Mouse (Mus musculus) heart, postnatal 0 days (tissue): ENCODE results near the gene Jph3.

Source experiments
- CTCF ChIP-seq: IDR thresholded peaks from 2 replicates; pipeline ENCODE4 v1.5.1; 2016; ENCODE audit warnings: antibody characterized with exemption, control low read depth, low read depth
- EP300 ChIP-seq: IDR thresholded peaks from 2 replicates; pipeline ENCODE4 v1.6.1; 2016; ENCODE audit warnings: antibody characterized with exemption, low read depth

DNA sequence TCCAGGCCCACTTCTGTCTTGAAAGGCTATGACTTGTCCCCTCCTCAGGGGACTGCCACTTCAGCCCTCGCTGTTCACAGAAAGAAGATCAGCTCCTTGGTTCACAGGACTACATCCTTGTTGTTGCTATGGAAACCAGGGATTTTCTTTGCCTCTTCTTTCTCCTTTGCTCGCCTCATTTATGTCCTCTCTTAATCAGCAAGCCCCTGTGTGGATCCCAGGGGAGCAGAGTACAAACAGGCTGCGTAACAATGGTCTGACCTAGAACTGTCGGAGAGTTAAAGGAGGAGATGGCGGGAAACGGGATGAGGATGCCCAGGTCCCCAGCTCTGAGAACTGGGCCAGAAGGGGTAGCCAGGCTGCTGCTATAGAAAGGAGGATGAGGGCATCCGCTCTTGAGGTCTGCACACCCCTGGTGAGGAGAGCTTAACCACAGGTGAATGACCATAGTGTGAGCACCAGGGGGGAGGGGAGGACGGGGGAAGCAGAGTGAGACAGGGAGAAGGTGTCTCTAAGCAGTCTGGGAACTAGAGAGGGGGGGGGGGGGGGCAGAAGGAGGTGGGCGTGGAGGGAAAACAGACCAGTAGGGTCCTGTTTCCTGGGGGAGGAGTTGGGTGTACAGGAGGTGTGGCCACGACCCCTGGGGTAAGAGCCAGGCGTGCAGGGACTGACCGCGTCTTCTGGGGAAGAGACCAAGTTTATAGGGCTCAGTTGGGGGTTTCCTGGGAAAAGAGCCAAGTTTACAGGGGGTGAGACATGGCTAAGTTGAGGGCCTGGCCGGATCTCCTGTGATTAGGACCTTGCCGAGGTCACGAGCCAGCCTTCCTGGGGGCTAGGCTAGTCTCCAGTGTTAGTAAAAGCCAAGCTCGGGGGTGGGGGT is 31.4 kb upstream of the Jph3 start:
- no peak for TF ChIP-seq CTCF
- TF ChIP-seq EP300, result no peak
